Mouse (Mus musculus) C2C12 (cell line): ENCODE results near the gene Gm27029.

Experiments
- CEBPB ChIP-seq: IDR thresholded peaks from one replicate; pipeline ENCODE4 v1.6.1; 2011; ENCODE audit warnings: low read depth, mild to moderate bottlenecking, control low read depth, moderate library complexity
- CTCF ChIP-seq: IDR thresholded peaks from one replicate; pipeline ENCODE4 v1.5.1; 2011; ENCODE audit not compliant: control insufficient read depth, insufficient read depth, insufficient read length
- FOSL1 ChIP-seq: IDR thresholded peaks from one replicate; pipeline ENCODE4 v1.8.0; 2011; ENCODE audit warnings: mild to moderate bottlenecking, low read length; ENCODE audit not compliant: poor library complexity, insufficient read depth, severe bottlenecking
- MAX ChIP-seq: IDR thresholded peaks from one replicate; pipeline ENCODE4 v1.6.1; 2011; ENCODE audit warnings: mild to moderate bottlenecking, control low read depth
- MYOD1 ChIP-seq: IDR thresholded peaks from one replicate; pipeline ENCODE4 v1.6.1; 2011; ENCODE audit warnings: low read depth; ENCODE audit not compliant: control insufficient read depth, insufficient read length
- MYOG ChIP-seq: IDR thresholded peaks from one replicate; pipeline ENCODE4 v1.6.1; 2011; ENCODE audit not compliant: control insufficient read depth, insufficient read length; ENCODE audit errors: extremely low read depth
- USF1 ChIP-seq: IDR thresholded peaks from one replicate; pipeline ENCODE4 v1.6.1; 2011; ENCODE audit warnings: low read depth, mild to moderate bottlenecking, control low read depth, moderate library complexity

DNA sequence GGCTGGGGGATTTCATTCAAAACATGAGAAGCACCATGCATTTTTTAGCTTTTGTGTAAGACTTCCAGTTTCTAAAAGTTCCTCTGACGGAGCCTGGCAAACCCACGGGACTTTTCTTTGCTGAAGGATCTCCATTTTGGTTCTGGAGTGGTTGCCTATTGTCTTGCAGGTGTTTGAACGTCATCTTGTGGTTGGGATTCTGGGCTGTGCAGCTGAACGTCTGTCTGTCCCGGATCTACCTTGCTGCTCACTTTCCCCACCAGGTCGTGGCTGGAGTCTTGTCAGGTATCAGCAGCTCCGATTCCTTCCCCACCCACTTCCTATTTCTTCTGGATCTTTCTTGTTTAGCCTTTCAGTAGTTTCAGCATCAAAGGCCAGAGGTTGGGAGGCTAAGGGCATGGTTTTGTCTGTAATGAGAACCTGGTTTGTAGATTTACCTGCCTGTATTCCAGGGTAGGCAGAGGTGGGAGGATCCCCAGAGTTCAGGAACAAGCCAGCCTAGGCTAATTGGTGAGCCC lies 50.1 kb downstream of the Gm27029 start:
- no peak for TF ChIP-seq CTCF
- no peak for TF ChIP-seq CEBPB
- no peak for TF ChIP-seq MAX
- TF ChIP-seq FOSL1: no peak
- TF ChIP-seq MYOD1: no peak
- no peak for TF ChIP-seq USF1
- no peak for TF ChIP-seq MYOG
